Mouse (Mus musculus): Measurements from ENCODE around the gene Cdc42se1.

- no peak for TF ChIP-seq TAL1 (IDR thresholded peaks at IDR 0.05; ENCODE audit: low read length)
- no peak for TF ChIP-seq GATA1 (IDR thresholded peaks at IDR 0.05; ENCODE audit: low read length)
Observed at GRCm38 (mm10) chr3:95282865-95283588, 54.5 kb downstream of the Cdc42se1 start.

Measured in erythroblast, embryonic 14.5 days (primary cell).